Mouse (Mus musculus) erythroblast, embryonic 14.5 days (primary cell): ENCODE measurements around the gene Ccdc86. TPM values are rescaled to one million over a fixed set of nuclear protein-coding genes. Genes with fewer than 3 reads are reported as not detected.

Source experiments
- H3K27me3 ChIP-seq: 2 replicates; pipeline ENCODE4 v1.6.1; 2012; ENCODE audit warnings: inconsistent platforms; ENCODE audit not compliant: control insufficient read depth
- H3K36me3 ChIP-seq: 2 replicates; pipeline ENCODE4 v1.6.1; 2012; ENCODE audit warnings: mild to moderate bottlenecking, inconsistent platforms; ENCODE audit not compliant: control insufficient read depth
- H3K4me1 ChIP-seq: 2 replicates; pipeline ENCODE4 v1.6.1; 2012; ENCODE audit warnings: inconsistent platforms; ENCODE audit not compliant: control insufficient read depth
- H3K4me3 ChIP-seq: replicated peaks from 2 replicates; pipeline ENCODE3; 2012; ENCODE audit warnings: moderate library complexity, mild to moderate bottlenecking, inconsistent platforms
- H3K9me3 ChIP-seq: 2 replicates; pipeline ENCODE4 v1.6.1; 2012; ENCODE audit warnings: low read length, inconsistent platforms, mixed read lengths; ENCODE audit not compliant: control insufficient read depth
- GATA1 ChIP-seq: IDR thresholded peaks from 2 replicates; pipeline ENCODE4 v1.6.1; 2012; ENCODE audit warnings: low read length, inconsistent platforms, mixed read lengths
- TAL1 ChIP-seq: IDR thresholded peaks from 3 replicates; pipeline ENCODE4 v1.6.1; 2012; ENCODE audit warnings: low read length, inconsistent platforms, mixed read lengths
- polyA plus RNA-seq: library from polyadenylated mRNA; stranded (reverse); fragments of >175 nt; gene quantifications from 2 replicates; pipeline ENCODE4 v1.2.3, GENCODE M21; 2012

The Ccdc86 gene
- polyA plus RNA-seq, 1 experiment = 1.2 TPM

DNA sequence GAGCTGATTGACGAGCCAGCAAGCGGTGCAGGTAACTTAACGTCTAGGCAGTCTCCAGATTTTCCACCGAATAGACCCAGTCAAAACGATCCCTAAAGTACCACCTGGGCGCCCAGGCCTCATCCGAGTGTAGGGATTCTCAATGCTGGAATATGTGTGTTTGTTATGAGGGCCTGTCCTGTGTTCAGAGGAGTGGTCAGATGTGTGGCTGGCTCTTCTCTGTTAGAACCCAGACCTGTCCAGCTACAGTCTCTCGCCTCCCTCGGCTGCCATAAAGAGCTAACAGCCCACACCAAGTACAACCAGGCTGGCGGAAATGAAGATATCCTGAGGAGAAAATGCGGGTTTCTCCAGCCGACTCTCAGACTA lies 10.9 kb upstream of the Ccdc86 start:
- Histone ChIP-seq H3K4me3 (no peak overlapping the region), H3K9me3 (no peaks in the 10 kb centered on the region), H3K27me3 (peaks cover 15% of the 10 kb centered on the region)

DNA sequence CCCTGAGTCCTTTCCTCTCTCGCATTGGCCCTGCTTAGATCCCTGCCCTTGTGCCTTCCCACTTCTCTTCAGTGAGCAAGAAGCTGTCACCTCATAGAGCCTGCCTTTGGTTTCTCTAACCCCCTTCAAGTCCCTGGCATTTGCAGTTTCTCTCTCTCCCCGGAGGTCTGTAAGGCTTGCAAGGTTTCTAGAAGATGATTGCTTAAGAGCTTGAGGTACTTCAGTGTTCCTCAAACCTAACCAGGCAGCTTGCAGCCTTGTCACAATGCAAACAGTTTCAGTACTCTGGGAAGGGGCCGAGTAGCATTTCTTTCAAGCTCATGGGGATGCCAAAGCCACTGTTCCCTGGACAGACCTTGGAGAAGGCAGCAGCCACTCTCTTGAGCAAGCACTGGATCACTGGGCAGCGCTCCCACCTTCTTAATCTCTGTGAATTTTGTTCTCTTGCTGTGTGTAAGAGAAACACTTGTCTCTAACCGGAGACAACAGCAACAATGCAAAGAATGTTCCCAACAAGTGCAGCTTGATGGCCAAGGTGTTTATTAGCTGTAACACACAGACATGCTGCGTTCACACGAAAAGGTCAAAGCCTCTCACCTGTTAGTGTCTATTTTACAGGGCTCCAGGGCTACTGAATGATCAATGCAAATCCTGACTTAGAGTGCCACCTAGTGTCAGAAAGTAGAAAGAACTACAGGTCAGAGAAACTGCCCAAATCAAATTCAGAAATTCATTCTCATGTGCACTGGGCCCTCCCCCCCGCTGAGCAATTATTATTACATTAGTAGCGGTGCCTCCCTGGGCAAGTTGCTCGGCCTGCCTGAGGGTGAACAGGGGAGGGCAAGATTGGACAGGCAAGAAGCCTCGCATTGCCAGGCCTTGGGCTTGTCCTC lies 10.3 kb upstream of the Ccdc86 start:
- Histone ChIP-seq H3K9me3 (no peaks in the 10 kb centered on the region), H3K4me1 (no peaks in the 10 kb centered on the region; the same call in 1 of the 2 replicates), H3K27me3 (peaks cover 15% of the 10 kb centered on the region), H3K36me3 (no peaks in the 10 kb centered on the region), H3K4me3 (no peak overlapping the region)
- TF ChIP-seq GATA1 = no peak
- no peak for TF ChIP-seq TAL1

More for the DNA sequence above, 10.9 kb upstream of the Ccdc86 start:
- Histone ChIP-seq H3K4me1 (no peaks in the 10 kb centered on the region; the same call in 1 of the 2 replicates), H3K36me3 (no peaks in the 10 kb centered on the region)
- TF ChIP-seq TAL1 (no peak), GATA1 (no peak)

DNA sequence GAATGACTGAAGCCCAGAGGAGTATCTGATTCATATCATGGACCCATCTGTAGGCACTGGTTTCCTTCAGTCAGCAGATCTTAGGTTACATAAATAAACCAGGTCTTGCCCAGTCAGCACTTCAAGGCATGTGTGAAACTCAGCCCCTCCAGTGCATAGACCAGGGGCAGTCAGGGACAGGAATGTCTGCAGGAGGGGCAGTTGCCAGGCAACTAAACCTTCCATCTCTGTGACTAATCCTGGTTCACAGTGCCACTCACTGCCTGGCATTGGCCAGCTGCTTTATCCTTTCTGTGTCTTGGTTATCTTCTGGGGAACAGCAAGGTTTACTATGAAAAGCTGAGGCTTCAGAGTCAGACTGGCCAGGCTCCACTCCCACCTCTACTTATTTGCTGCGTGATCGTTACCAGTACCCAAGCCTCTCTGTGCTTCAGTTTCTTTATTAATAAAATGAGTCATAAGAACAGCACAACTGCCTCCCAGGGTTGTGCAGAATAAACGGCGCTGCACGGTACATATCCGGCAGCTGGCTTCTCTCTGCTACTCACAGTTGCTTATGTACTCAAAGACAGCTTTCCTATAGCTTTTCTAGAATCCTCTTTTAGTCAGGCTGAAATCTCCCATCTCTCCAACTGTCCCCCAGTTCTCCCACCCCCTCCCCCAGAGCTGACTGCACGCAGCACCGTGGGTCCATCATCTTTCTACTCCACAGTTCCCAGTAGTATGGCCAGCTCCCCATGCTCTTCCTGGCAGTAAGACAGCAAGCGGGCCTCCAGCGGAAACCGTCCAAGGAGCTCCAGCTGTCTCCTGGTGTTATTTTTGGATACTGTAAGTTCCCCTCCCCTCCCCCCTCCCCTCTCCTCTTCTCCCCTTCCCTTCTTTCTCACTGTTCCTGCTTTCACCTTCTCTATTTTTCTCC lies 3.2 kb upstream of the Ccdc86 start:
- H3K27me3 ChIP-seq = peaks cover 17% of the 10 kb centered on the region
- H3K4me3 ChIP-seq = no peak overlapping the region
- H3K9me3 ChIP-seq = no peaks in the 10 kb centered on the region
- no peaks in the 10 kb centered on the region for H3K36me3 ChIP-seq
- peaks cover 19% of the 10 kb centered on the region for H3K4me1 ChIP-seq
- TF ChIP-seq TAL1 = no peak
- TF ChIP-seq GATA1 = no peak

DNA sequence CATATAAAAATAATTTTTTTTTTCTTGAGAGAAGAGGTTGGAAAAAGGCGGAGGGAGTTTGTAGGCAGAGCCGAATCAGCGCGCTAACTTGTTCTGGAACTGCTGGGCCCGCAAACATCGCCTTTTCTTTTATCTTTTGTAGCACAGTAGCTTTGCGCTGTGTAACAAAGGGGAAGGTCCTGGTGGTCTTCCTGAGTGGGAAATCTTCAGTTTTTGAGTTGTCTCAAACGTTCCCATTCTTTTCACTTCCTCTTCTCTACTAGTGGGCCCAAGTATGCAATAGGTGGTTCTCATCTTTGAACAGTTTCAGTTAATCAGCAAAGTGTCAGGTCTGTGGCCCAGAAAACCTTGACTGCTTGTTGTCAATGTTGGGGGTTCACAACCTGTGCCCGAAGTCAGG lies 492 bp upstream of the Ccdc86 start:
- Histone ChIP-seq H3K36me3 (peaks cover 16% of the 10 kb centered on the region), H3K4me3 (peak overlapping the region; percentile 84), H3K27me3 (peaks cover 11% of the 10 kb centered on the region), H3K9me3 (no peaks in the 10 kb centered on the region), H3K4me1 (peaks cover 37% of the 10 kb centered on the region)
- TF ChIP-seq TAL1 (no peak), GATA1 (no peak)

DNA sequence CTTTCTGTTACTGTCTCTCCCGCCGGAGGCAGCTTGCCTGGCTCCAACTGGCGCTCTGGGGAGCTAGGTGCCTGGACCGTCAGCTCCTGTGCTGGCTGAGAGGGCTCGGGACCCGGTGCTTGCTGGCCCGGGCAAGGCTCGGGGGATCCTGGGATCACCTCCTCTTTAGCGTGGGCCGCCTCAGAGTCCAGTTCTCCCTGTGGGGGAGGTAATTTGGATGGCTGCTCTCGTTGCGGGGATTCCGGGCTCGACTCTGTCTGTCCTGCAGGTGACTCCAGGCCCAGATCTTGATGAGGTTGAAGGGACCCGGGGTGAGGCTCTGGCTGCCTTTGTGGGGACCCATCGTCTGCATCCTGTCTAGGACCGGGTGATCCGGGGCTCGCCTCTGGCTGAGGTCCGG lies 650 bp downstream of the Ccdc86 start:
- Histone ChIP-seq H3K9me3 (no peaks in the 10 kb centered on the region), H3K27me3 (peaks cover 8% of the 10 kb centered on the region), H3K4me1 (peaks cover 37% of the 10 kb centered on the region), H3K36me3 (peaks cover 28% of the 10 kb centered on the region), H3K4me3 (peak overlapping the region; percentile 84)
- TF ChIP-seq TAL1 (no peak), GATA1 (no peak)

DNA sequence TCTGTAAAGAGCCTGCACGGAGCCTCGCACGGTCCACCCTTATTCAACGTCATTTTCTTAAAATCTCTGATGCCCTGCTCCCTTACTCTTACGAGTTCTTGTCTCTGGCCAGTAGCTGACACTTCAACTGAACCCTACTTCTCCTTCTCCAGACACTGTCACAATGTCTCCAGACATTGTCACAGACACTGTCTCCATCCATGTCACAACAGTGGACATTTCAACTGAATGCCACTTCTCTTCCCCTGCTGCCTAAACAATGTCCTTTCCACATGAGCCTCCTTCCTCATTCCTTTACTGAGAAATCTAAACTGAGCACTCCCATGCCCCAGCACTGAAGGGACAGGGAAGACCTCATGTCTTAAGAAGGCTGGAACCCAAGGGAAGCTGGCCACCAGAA lies 1.8 kb downstream of the Ccdc86 start:
- TF ChIP-seq GATA1 = no peak
- TF ChIP-seq TAL1 = no peak
- H3K4me1 ChIP-seq = peaks cover 37% of the 10 kb centered on the region
- H3K4me3 ChIP-seq = peak overlapping the region; percentile 84
- no peaks in the 10 kb centered on the region for H3K9me3 ChIP-seq
- peaks cover 39% of the 10 kb centered on the region for H3K36me3 ChIP-seq
- peaks cover 2% of the 10 kb centered on the region; the same call in 1 of the 2 replicates for H3K27me3 ChIP-seq

DNA sequence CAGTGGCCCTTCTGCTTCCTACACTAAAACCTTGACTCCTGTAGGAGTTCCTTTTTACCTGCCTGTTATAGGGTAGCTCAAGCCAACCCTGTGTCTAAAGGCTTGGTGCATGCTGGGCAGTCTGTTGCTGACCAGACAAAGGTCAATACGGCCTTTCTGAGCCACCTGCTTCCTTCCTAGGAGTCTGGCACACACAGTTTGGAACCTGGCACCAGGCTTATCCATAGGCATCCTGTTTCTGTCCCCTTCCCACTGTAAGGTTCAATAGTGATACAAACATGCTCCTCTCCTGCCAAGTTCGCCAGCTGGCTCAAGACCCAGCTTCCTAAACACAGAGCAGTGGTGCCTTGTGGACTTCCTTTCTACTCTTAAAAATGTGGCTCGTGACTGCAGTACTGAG lies 2.6 kb downstream of the Ccdc86 start:
- peaks cover 46% of the 10 kb centered on the region for H3K36me3 ChIP-seq
- no peak for TF ChIP-seq GATA1
- no peak; the same call in 2 of the 3 replicates for TF ChIP-seq TAL1
- no peaks in the 10 kb centered on the region for H3K9me3 ChIP-seq

DNA sequence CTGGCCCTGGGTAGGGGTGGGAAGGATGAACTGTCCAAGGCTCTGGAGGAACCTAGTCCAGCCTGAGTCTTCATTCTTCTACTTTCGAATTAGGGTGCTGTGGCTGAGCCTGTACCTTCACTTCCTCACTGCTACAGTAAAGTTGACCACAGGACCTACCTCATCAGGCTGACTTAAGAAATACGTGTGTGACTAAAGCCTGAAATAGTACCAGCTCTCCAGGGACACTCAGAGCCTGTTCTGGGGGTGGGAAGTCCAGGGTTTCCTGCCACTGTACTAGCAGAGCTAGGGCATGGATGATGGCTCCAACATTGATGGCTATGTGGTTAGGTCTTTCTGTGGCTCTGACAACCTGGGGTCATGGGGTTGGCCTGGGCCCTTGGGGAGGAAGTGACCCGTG lies 5.1 kb downstream of the Ccdc86 start:
- Histone ChIP-seq H3K36me3 (peaks cover 47% of the 10 kb centered on the region), H3K4me3 (no peak overlapping the region), H3K9me3 (no peaks in the 10 kb centered on the region), H3K27me3 (no peaks in the 10 kb centered on the region), H3K4me1 (peaks cover 50% of the 10 kb centered on the region)
- no peak for TF ChIP-seq GATA1
- no peak for TF ChIP-seq TAL1

More for the DNA sequence above, 2.6 kb downstream of the Ccdc86 start:
- H3K4me1 ChIP-seq = peaks cover 37% of the 10 kb centered on the region
- no peaks in the 10 kb centered on the region for H3K27me3 ChIP-seq
- peak overlapping the region; percentile 84 for H3K4me3 ChIP-seq
